Mouse (Mus musculus) E14TG2a.4 (cell line): ENCODE measurements around the gene Rpl7a.
A peak's percentile ranks its signal among the peaks of the same experiment; 100 is the strongest.

Source experiments
- H3K27me3 ChIP-seq: 2 replicates; pipeline ENCODE4 v1.6.1; 2014; ENCODE audit warnings: low read length, control low read depth; ENCODE audit not compliant: insufficient read depth
- H3K36me3 ChIP-seq: 2 replicates; pipeline ENCODE4 v1.6.1; 2014; ENCODE audit warnings: low read length, control low read depth; ENCODE audit not compliant: insufficient read depth
- H3K4me1 ChIP-seq: replicated peaks from 2 replicates; pipeline ENCODE4 v1.6.1; 2014; ENCODE audit warnings: low read depth, low read length, control low read depth
- H3K4me3 ChIP-seq: replicated peaks from 2 replicates; pipeline ENCODE4 v1.5.1; 2014; ENCODE audit warnings: mild to moderate bottlenecking, low read length
- H3K9me3 ChIP-seq: 2 replicates; pipeline ENCODE4 v1.6.1; 2014; ENCODE audit warnings: low read length, control low read depth
- CTCF ChIP-seq: conservative IDR thresholded peaks from 2 replicates; pipeline ENCODE4 v1.5.1; 2014; ENCODE audit warnings: low read length
- NANOG ChIP-seq: IDR thresholded peaks from 2 replicates; pipeline ENCODE4 v1.6.1; 2014; ENCODE audit warnings: borderline replicate concordance, low read length, mixed read lengths
- POU5F1 ChIP-seq: IDR thresholded peaks from 2 replicates; pipeline ENCODE4 v1.6.1; 2014; ENCODE audit warnings: low read length, borderline replicate concordance

Gene Rpl7a

DNA sequence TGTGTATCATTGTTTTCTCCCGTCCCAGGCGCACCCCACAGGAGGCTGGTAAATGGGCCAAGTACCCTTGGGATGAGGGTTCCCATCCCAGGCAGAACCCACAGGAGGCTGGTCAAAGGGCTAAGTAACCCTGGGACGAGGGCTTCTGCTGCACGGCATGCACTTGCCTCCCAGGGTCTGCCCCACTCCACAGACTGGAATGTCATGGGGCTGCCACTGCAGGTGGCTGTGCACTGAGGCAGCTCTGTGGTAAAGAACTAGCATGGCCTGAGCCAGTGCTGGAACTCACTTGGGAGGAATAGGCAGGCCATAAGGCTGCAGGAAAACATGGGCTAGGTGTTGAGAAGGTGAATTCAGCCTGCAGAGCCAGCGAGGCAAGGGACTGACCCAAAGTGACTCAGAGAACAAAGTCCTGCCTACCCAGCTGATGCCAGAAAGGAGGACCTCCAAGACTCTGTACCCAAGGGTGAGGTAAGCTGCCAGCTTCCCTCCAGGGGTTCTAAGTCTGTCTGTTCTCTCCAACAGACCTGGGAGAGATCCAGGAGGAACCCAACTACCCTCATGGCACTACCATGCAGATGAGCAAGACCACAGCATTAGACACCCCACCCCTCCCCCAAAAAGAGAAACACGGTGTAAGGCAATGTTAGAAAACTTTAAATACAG lies 9.8 kb downstream of the Rpl7a start:
- Histone ChIP-seq H3K4me3 (no peak overlapping the region), H3K9me3 (peaks cover 2% of the 10 kb centered on the region; the same call in 1 of the 2 replicates), H3K36me3 (peaks cover 87% of the 10 kb centered on the region), H3K27me3 (no peaks in the 10 kb centered on the region), H3K4me1 (peaks cover 49% of the 10 kb centered on the region)
- no peak for TF ChIP-seq CTCF
- TF ChIP-seq NANOG, result no peak
- no peak for TF ChIP-seq POU5F1

DNA sequence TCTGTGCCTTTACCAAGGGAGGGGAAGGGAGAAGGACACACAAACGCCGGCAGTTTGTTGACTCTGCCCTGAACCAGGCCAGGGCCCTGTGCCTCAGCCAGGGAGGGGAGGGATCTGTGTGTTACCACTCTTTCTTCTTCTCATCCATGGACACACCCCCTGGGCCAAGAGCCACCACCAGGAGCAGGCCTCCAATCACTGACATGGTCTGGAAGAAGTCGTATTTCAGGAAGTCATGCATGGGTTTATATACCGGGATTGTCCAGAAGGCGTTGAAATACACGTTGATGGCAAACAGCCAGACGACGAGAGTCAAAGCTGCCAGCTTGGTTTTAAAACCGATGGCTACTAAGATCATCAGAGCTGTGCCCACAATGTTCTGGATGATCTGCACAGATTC lies 11.2 kb downstream of the Rpl7a start:
- Histone ChIP-seq H3K4me3 (no peak overlapping the region), H3K9me3 (no peaks in the 10 kb centered on the region), H3K4me1 (peaks cover 38% of the 10 kb centered on the region), H3K36me3 (peaks cover 100% of the 10 kb centered on the region), H3K27me3 (no peaks in the 10 kb centered on the region)
- TF ChIP-seq CTCF, result no peak
- TF ChIP-seq NANOG, result no peak
- no peak for TF ChIP-seq POU5F1

DNA sequence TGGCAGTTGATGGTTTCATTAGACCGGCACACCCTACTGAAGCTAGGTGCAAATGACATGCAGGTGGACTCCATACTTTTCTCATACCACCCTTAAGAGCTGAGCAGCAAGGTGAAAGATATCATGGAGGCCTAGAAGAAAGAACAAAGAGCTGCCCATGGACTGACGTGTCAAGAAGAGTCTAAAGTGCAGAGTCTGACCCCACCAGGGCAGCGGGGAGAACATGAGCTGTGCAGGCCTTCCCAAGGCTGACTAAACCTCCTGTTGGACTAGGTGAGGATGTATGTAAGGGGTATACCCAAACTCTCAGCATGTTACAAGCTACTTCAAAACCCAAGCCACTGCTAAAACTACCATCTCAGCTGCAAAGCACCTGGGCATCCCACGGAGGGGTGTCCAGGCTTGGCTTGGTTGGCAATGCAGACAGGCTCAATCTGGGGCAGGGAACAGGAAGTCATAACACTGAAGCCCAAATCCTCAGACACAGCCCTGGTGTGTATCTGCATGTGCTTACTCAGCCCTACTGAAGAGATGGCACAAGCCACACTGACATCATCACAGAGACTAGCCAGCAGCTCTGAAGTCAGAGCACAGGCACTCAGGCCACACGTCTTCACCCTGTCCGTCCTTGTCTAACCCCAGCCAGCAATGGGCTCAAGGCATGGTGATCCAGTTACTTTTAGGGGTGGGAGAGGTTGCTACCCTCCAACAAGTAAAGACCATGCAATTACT lies 17.3 kb downstream of the Rpl7a start:
- H3K27me3 ChIP-seq, result no peaks in the 10 kb centered on the region
- no peak for TF ChIP-seq NANOG
- no peak overlapping the region for H3K4me3 ChIP-seq
- no peaks in the 10 kb centered on the region for H3K9me3 ChIP-seq
- H3K36me3 ChIP-seq, result peaks cover 89% of the 10 kb centered on the region
- H3K4me1 ChIP-seq, result peaks cover 31% of the 10 kb centered on the region

DNA sequence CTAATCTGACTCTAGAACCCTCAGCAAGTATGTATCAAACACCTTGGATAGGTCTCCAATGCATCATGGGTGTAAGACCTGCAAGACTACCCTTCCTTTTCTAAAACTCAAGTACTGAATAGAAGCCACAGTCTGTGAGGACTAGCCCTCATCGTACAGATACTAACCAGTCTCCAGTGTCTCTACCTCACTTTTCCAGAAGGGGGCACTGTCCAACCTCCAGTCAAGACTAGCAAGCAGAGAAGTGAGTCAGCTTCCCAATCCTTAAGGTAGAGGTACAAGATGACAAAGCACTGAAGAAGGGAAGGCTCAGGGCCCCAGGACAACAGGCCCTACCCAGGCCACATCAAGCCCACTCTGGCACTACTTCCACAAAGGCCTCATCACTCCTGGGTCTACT lies 19.8 kb downstream of the Rpl7a start:
- H3K36me3 ChIP-seq, result peaks cover 64% of the 10 kb centered on the region
- H3K4me3 ChIP-seq, result no peak overlapping the region
- TF ChIP-seq CTCF, result peak; percentile 53
- no peak for TF ChIP-seq NANOG

DNA sequence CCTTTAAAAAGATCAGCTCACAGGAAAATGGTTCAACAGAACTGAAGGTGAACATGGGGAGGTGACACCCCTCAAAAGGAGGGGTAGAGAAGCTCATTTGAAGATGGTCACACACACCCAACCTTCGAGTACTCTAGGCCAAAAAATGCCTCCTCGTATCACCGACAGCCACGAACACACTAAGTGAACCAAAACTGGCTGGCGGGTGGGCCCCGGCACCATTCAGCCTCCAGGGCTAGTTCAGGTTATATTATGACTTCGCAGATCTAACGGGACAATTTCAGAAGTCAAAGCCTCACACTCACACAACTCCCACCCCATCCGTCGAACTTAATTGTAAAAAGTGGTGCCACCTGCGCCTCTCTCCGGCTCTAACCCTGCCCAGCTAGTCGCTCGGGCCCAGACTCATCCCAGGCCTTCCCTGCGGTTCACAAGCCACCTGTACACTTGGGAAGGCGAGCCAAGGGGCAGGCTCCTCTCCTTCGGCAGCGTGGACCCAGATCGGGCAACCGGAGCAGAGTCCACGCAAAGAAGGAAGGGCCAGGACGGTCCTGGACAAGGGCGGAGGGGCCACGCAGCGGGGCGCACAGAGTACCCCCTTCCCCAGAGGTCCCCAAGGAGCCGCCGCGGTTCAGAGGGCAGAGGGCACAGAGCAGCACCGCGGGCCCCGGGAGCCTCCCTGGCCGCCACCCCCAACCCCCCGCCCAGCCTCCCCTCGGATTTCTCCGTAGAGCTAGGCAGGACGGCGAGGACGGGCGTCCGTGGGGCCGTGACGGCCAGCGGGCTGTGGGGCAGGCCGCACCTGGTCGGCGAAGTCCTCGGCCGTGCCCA lies 22.1 kb downstream of the Rpl7a start:
- no peak for TF ChIP-seq CTCF
- TF ChIP-seq POU5F1, result no peak
- no peak for TF ChIP-seq NANOG
- no peaks in the 10 kb centered on the region for H3K9me3 ChIP-seq
- peak overlapping the region; percentile 92 for H3K4me3 ChIP-seq
- peaks cover 41% of the 10 kb centered on the region for H3K36me3 ChIP-seq
- H3K4me1 ChIP-seq, result peaks cover 46% of the 10 kb centered on the region
- H3K27me3 ChIP-seq, result no peaks in the 10 kb centered on the region; the same call in 1 of the 2 replicates

More for the DNA sequence above, 19.8 kb downstream of the Rpl7a start:
- H3K4me1 ChIP-seq, result peaks cover 46% of the 10 kb centered on the region
- H3K27me3 ChIP-seq, result no peaks in the 10 kb centered on the region
- H3K9me3 ChIP-seq, result no peaks in the 10 kb centered on the region

DNA sequence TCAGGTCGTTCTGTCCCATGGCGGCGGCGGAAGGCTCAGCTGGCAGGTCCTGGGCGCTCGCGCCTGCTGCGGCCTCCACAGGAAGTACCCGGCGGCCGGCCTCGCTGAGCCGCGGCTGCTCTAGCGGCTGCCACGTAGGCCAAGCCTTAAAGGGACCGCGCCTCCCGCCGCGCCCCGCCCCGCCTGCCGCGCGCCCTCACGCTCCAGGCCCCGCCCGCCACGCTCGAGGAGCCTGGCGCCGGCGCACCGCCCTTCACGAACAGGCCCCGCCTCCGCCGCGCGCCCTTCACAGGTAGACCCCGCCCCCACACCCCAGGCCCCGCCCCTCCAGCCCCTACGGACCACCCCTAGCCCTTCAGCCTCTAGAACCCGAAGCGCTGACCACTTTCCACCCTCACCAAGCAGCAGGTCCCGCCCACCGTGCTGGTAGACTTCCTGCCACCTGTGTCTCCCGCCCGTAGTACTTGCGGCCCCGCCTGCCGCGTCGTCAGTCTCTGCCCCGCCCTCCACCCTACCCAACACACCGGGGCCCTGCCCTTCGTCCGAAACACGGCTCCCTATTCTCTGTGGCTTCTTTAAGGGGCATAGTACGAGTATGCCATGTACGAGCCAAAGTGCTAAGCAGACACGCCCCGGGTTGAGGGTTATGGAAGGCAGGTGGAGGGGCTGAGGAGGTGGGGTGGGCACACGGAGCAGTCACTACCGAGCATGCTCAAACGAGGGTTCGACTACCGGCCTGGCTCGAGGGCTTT lies 22.9 kb downstream of the Rpl7a start, which contains the start of the genes Surf4 and Stkld1:
Surf4 (minus strand) TSS at position 625 of the 752 bp plus-strand sequence.
Stkld1 (plus strand) TSS at position 744 of the 752 bp plus-strand sequence.
- peaks cover 46% of the 10 kb centered on the region for H3K4me1 ChIP-seq
- no peaks in the 10 kb centered on the region for H3K9me3 ChIP-seq
- peak within 1 kb of the TSS; percentile 92 for H3K4me3 ChIP-seq
- H3K27me3 ChIP-seq, result no peaks in the 10 kb centered on the region; the same call in 1 of the 2 replicates
- peaks cover 34% of the 10 kb centered on the region for H3K36me3 ChIP-seq
- TF ChIP-seq NANOG, result no peak

DNA sequence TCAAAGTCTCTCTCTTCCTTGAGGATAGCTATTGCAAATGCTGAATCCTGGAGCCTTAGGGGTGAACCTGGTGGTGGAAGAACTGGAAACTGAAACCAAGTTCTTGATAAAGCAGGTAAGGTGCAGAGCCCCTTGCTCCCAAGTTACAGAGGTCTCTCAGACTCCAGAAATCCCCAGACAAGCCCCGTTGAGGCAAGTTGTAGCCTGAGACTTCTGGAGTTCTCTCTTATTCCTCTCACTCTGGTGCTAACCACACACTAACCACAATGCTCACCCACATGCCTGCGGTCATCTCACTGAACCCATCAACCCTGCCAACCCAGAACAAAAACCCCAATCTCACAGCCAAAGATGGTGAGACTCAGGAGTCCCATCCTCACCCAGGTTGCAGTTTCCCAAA lies 24.7 kb downstream of the Rpl7a start:
- Histone ChIP-seq H3K27me3 (no peaks in the 10 kb centered on the region; the same call in 1 of the 2 replicates), H3K36me3 (peaks cover 16% of the 10 kb centered on the region), H3K4me1 (peaks cover 36% of the 10 kb centered on the region), H3K4me3 (no peak overlapping the region), H3K9me3 (no peaks in the 10 kb centered on the region)
- TF ChIP-seq CTCF (no peak), POU5F1 (no peak), NANOG (no peak)

DNA sequence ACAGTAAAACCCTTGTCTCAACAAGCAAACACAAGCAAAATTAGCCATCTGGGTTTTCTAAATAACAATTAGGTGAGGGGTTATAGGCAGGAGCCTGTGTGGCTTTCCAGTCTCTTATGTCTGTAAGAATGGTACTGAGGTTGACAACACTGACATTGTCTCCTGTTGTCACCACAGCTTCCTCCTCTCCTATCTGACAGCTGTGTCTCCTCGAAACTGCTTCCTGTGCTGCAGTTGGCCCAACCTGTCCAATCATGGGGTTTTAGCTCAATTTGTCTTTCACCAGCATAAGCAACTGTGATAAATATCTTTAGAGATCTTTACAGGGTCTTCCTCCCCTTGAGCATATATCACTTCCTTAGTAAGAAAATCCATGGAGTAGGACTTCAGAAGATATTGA lies 25.9 kb downstream of the Rpl7a start:
- Histone ChIP-seq H3K9me3 (no peaks in the 10 kb centered on the region), H3K27me3 (no peaks in the 10 kb centered on the region; the same call in 1 of the 2 replicates), H3K36me3 (peaks cover 5% of the 10 kb centered on the region), H3K4me3 (no peak overlapping the region), H3K4me1 (peaks cover 25% of the 10 kb centered on the region)
- no peak for TF ChIP-seq NANOG
- TF ChIP-seq POU5F1, result no peak
- TF ChIP-seq CTCF, result no peak
